Mouse (Mus musculus) heart, adult 11 months (tissue): ENCODE results near the gene 4930522L14Rik.
"Not testable (repeated sequence)": the region's sequence is repeated elsewhere in the genome, so short reads cannot be mapped to it uniquely, and the experiment has no call there.

ENCODE experiments used
- DNase-seq: peaks from one replicate; pipeline ENCODE4 v3.0.0; 2022

4930522L14Rik gene

DNA sequence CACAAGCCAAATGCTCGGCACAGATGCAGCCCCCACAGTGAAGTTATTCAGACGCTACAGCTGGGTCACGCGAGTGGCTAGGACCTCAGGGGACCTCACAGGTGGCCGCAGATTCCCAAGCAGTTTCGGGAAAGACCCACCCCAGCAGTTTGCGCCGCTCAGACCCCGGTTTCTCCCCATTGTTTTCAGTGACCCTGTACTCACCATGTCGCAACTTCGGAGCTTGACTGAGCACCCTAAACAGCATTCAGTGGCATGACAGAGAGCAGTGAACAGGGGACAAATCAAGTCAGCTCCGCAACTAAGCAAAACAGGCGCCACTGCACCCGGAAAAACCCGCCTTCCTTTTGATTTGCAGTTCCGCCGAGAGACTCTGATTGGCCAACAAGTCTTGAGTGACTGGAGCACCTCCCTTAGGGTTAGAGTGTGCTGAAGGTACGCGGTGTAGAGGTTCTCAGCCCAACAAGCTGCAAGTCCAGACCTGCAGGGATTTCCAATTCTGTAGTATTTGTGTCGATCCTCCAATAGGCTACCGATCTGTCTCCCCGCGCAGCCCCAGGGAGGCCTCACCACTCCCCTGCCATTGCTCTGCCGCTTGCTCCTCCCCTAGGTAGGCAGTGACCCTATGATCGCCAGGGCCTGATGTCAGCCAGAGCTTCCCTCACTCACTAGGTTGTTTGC, at the start of gene 4930522L14Rik:
TSS of gene 4930522L14Rik (minus strand) at position 496 of the 681 bp plus-strand sequence.
- DNase-seq = peak; percentile 99

DNA sequence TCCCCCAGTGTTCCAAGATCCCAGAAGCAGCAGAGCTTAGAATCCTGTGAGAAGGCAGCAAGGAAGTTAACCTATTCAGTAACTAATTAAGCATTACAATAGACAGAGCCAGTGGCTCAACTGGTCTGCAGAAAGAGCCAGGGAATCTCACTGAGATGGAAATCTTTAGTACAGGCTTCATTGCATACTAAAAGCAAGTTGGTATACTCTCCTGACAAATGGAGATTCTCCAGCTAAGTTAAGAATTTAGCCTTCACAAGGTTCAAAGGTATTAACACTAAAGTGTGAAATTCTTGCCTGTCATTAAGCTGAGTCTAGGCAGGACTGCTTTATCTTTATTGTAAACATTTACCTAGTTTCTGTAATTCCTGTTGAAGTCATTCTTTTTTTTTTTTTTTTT, 49.8 kb upstream of the 4930522L14Rik start:
- not testable (repeated sequence) for DNase-seq

- DNase-seq = not testable (repeated sequence)
Measured at GRCm38 (mm10) chr5:109799948-109800347, 48.3 kb upstream of the 4930522L14Rik start.

DNA sequence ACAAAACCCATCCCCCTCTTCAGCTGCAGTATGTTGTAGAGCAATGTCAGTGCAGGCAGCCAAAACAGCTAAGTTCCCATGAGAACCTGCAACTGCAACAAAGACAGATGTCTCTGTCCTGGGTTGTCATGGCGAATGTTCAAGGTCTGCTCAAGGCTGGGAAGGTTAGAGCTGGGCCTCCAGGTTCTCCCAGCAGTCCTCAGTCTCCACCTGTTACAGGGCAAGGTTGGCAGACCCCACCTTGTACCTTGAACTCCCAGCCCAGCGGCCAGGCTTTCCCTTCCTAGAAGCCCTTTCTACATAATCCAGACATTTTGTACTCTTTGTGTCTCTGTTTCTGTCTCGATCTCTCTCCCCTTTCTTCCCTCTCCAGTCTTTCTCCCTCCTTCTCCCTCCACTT, 45.3 kb upstream of the 4930522L14Rik start:
- DNase-seq = not testable (repeated sequence)

GRCm38 (mm10) chr5:109795967-109796652, 44.4 kb upstream of the 4930522L14Rik start:
- peak; percentile 98 for DNase-seq

DNA sequence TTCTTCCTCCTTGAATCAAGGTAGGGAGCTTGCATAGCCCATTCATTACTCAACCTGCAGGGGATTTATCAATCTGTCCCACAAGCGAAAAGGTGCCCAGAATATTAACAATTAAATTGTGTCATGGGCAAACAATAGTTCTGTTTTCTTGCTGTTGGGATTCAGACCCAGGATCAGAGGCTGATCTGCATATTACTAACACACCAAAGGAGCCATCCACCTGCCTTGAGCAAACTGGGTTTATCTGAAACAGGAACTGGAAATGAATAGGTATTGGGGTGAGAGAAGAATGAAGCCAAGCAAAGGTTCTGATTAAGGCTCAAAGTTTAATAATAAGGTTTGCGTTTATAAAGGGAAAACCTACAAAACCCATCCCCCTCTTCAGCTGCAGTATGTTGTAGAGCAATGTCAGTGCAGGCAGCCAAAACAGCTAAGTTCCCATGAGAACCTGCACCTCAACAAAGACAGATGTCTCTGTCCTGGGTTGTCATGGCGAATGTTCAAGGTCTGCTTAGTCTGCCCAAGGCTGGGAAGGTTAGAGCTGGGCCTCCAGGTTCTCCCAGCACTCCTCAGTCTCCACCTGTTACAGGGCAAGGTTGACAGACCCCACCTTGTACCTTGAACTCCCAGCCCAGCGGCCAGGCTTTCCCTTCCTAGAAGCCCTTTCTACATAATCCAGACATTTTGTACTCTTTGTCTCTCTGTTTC, 541 bp upstream of the 4930522L14Rik start:
- not testable (repeated sequence) for DNase-seq

GRCm38 (mm10) chr5:109745081-109745480, 6.6 kb downstream of the 4930522L14Rik start:
- DNase-seq = not testable (repeated sequence)

DNA sequence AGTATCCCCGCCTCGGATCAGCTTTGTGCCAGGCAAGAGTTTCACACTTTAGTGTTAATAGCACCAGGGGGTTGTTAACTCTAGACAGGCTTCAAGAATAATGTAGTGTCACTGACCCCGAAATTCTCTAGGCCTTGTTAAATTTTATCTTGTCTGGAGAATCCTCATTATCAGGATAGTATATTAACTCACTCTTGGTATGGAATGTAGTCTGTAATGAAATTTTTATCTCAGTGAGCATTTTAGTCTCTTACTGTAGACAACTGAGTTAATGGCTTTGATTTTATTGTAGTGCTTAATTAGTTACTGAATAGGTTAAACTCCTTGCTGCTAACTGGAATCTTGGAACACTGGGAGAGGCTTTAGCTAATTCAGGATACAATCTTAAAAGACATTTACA, 34.3 kb downstream of the 4930522L14Rik start:
- not testable (repeated sequence) for DNase-seq

GRCm38 (mm10) chr5:109691205-109691965, 60.3 kb downstream of the 4930522L14Rik start:
- not testable (repeated sequence) for DNase-seq

DNA sequence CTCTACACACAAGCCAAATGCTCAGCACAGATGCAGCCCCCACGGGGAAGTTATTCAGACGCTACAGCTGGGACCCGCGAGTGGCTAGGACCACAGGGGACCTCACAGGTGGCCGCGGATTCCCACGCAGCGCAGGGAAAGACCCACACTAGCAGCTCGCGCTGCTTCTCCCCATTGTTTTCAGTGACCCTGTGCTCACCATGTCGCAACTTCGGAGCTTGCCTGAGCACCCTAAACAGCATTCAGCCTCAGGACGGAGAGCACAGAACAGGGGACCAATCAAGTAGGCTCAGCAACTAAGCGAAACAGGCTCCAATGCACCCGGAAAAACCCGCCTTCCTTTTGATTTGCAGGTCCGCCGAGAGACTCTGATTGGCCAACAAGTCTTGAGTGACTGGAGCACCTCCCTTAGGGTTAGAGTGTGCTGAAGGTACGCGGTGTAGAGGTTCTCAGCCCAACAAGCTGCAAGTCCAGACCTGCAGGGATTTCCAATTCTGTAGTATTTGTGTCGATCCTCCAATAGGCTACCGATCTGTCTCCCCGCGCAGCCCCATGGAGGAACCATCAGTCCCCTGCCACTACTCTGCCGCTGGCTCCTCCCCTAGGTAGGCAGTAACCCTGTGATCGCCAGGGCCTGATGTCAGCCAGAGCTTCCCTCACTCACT, 61.0 kb downstream of the 4930522L14Rik start, which contains the start of gene 5430403G16Rik:
TSS of gene 5430403G16Rik (minus strand) at position 505 of the 665 bp plus-strand sequence.
- DNase-seq = peak; percentile 98
